Mouse (Mus musculus) neutrophil, adult 5-6 weeks (primary cell): ENCODE data around the gene Dpf2. TPM values are rescaled to one million over a fixed set of nuclear protein-coding genes. Genes with fewer than 3 reads are reported as not detected.

ENCODE experiments used
- ATAC-seq: fragments of 151-379, 151-347 bp; 2 replicates; pipeline ENCODE4 v1.8.0; 2017; ENCODE audit warnings: mild to moderate bottlenecking, moderate TSS enrichment; ENCODE audit not compliant: insufficient number of reproducible peaks, poor library complexity, low FRiP score, severe bottlenecking; ENCODE audit errors: extremely low read depth
- total RNA-seq: library from RNA; stranded (forward); fragments of 200-1000 nt; gene quantifications from 2 replicates; pipeline ENCODE4 v1.2.3, GENCODE M21; 2017

Dpf2 gene
- total RNA-seq, result 80.0 and 104 TPM in 2 replicates

DNA sequence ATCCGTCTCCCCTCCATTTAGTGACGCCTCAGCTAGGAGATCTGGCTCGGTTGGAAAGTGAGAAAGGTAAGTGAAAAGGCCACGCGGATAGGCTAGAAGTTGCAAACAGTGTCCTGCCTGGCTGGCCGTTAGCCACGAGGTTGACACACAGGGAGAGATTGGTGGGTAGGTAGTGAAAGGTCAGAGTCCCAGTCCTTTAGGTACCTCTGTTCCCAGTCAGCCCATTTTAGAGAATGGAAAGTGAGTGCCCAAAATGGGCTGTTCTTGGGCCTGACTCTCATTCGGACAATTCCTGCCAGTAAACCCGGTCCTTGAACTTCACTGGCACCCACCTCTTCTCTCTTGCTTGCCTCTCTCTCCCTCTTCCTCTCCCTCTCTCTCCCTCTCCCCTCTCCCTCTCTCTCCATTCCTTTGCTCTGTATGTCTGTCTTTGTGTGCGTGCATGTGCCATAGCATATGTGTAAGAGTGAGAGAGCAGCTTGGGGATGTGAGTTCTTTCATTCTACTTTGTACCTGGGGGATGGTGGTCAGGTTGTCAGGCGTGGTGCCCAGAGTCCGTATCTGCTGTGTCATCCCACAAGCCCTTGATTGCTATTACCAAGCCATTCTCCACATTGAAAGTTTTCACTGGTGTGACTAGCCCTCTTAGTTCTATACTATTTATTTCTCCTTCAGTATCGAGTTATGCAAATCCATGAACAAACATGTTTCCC is at the start of gene Dpf2:
Gene Dpf2 (minus strand): TSS at position 4 of the 713 bp plus-strand sequence.
- ATAC-seq, result no peak

DNA sequence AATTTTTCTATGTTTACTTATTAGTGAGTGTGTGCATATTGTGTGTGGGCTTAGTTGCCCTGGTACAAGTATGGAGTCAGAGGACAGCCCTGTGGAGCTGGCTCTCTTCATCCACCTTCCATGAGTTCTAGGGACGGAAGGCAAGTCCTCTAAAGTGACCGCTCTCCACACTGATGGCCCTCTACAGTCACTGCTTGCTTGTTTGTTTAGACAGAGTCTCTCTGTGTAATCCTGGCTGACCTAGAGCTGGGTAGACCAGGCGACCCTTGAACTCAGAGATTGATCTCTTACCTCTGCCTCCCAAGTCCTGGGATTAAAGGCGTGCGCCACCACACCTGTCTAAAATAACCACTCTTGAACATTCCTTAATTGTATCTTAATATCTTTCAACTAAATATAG is 44.6 kb upstream of the Dpf2 start:
- no peak for ATAC-seq

GRCm38 (mm10) chr19:5956685-5957084 is 43.9 kb upstream of the Dpf2 start:
- ATAC-seq, result peak; percentile 75

DNA sequence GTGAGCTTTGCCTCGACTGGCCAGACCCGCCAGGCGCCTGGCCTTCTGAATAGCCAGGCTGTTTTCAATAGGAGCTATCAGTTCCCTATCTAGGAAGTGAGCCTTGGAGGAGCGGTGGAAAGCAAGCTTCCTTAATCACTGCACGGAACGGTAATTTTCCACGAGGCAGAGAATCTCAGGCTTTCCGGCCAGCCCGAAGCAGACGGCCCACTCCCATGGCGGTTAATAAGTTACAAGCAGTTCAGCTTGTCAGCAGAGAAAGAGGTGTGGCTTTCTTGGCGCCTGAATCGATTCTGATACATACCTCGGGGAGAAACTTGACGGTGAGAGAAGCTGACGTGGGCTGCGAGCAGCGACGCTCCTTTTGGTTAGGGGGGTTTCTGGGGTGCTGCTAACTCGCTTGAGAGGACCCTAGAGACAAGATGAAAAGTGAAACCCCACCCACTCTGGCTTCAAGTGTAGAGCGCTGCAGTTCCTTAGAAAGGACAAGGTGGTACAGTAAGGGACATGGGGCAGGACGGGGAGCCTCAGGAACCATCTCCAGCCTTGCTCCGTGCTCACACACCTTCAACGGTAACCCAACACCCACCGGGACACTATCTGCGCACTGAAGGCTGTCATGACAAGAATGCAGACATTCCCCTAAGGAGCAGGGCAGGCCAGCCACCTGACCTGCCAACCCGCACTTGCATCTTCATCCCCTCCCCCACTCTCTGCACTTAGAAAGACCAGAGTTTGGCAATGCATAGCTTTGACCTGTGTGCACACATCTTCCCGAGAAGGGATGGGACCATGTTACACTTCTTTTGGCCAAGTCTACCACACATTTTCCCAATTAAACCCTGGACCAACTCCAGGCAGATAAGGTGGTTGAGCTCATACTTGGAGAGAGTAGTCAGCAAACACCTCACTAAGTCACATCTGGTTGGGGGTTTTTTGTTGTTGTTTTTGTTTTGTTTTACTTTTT is 43.2 kb upstream of the Dpf2 start:
- ATAC-seq, result no peak

DNA sequence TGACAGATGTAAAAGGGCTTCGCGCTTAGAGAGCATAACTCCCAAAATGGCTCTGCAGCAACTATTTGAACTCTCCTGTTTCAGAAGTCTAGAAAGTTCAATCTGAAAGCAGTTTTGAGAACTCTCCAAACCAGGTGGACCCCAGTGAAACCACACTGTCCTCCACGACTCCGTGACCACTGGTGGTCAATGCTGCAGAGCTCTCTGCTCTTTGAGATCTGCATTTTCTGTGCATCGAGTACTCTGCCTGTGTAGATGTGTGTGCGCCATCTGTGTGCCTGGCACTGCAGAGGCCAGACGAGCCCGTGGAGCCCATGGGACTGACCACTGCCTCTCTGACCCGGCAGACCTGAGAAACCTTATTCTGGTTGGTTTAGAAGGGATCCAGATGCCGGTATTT is 42.1 kb upstream of the Dpf2 start:
- ATAC-seq, result no peak

- ATAC-seq, result no peak
These were observed 41.4 kb upstream of the Dpf2 start for GRCm38 (mm10) chr19:5954031-5954710.

GRCm38 (mm10) chr19:5953201-5953770 is 40.5 kb upstream of the Dpf2 start:
- no peak for ATAC-seq

- no peak for ATAC-seq
These were observed 39.4 kb upstream of the Dpf2 start for GRCm38 (mm10) chr19:5952071-5952691.

- ATAC-seq, result no peak
These were observed 38.8 kb upstream of the Dpf2 start for GRCm38 (mm10) chr19:5951631-5952030.

DNA sequence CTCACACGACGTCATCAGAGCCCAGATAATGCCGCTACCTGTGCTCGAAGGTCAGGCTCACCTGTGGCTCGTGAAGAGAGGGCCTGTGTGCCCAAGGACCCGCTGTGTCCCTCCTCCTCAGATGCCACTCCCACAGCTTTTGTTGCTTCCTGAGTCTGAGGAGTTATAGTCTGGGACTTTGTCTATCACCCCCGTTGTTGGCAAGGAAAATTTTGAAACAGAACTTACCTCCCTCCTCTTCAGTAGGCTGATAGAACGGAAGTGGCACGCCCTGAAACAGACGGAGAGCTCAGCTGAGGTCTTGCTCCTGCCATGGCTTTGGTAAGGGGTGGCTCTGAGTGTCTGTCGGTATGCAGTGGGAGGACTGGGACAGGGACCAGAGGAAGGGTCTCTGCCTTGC is 37.4 kb upstream of the Dpf2 start:
- ATAC-seq, result no peak

DNA sequence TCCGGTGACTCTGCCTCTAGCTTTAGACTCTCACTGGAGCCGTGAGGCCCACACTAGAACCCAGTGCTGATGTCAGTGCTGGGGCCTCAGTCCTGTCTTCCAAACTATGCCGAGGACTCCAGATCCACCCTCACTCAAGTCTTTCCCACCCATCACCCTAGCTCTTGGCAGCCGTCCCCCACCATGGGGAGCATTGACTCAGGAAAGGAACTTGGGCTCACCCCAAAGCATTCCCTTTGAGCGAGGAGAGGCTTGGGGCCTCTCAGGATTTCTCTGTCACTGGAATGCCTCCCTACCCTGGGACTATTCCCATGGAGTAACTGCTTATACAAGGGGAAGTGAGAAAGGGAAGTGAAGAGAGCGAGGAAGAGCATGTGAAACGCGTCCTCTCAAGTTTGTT is 33.1 kb upstream of the Dpf2 start:
- ATAC-seq, result no peak

- ATAC-seq, result peak; percentile 72
These were observed 32.2 kb upstream of the Dpf2 start for GRCm38 (mm10) chr19:5945027-5945426.

- ATAC-seq, result no peak
These were observed 31.3 kb upstream of the Dpf2 start for GRCm38 (mm10) chr19:5944145-5944544.

GRCm38 (mm10) chr19:5943404-5943803 is 30.6 kb upstream of the Dpf2 start:
- no peak for ATAC-seq

DNA sequence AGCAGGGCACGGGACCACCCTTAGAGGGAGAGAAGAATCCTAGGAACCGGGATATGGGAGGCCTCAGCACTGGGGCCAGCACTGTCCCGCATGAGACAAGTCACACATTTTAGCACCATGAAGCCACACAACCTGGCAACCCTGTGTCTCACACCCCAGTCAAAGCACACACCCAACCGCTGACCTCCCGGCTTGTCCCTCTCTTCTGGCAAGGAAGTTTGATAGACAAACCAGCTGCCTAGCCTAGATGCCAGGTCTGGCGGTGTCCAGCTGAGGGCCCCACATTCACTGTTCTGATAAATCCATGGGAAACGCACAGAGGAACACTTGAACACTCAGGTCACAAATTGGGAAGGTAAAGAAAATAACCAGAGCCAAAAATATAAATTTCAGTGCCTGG is 29.8 kb upstream of the Dpf2 start:
- no peak for ATAC-seq

DNA sequence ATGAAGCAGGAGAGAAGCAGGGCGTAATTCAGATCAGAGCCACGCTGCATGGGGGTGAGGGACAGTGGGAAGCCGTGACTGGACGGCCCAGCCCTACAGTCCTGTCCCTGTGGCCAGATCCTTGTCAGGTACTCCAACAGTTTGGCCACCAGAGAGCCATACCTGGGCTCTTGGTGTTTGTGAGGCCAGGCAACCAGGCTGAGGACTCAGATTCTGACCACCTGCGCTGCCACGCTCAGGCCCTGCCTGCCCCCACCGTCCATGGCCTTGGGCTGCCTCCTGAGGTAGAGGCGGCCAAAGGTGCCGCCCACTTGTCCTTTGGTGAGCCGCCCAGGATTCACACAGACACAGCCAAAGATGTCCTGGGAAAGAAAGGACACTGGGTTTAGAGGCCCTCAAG is 27.8 kb upstream of the Dpf2 start:
- ATAC-seq, result no peak

DNA sequence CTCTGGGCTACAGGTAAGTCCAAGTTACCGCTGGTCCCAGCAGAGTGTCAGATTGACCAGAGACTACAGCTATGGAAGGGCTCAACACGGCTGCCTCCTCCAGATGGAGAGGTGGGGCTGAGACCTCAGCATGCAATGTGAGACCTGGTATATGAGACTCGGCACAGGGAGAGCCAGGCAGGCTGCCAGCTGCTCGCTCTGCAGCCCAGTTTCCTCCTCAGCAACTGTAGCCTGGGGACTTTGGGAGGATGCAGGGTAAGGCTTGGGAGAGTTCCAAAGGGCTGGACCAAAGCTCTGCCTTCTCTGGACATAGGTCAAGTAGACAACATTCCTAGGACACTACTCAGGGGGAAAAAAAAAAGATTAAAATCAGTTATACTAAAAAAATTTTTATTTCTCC is 27.4 kb upstream of the Dpf2 start:
- ATAC-seq, result no peak

- ATAC-seq, result no peak
These were observed 26.9 kb upstream of the Dpf2 start for GRCm38 (mm10) chr19:5939715-5940114.

- ATAC-seq, result no peak
These were observed 25.7 kb upstream of the Dpf2 start for GRCm38 (mm10) chr19:5938516-5938915.
